Mouse (Mus musculus) midbrain, postnatal 0 days (tissue): Measurements from ENCODE around the gene Slc16a9. TPM values are rescaled to one million over a fixed set of nuclear protein-coding genes. Genes with fewer than 3 reads are reported as not detected.
A peak's percentile ranks its signal among the peaks of the same experiment; 100 is the strongest.

Source experiments
- ATAC-seq: fragments of 200-750 bp; cut with Nextera tagmentation; 2 replicates; pipeline ENCODE4 v1.8.0; 2017; ENCODE audit warnings: moderate number of reproducible peaks, mild to moderate bottlenecking, moderate TSS enrichment, moderate library complexity; ENCODE audit not compliant: low FRiP score
- DNase-seq: peaks from one replicate; pipeline ENCODE4 v3.0.0-alpha.2; 2015; ENCODE audit warnings: low spot score
- H3K27ac ChIP-seq: fragments of 300-500 bp; sonication (generic); 2 replicates; pipeline ENCODE4 v1.5.1; 2014; ENCODE audit warnings: low read depth, mild to moderate bottlenecking, low read length, mixed read lengths
- H3K27me3 ChIP-seq: fragments of 300-500 bp; sonication (generic); 2 replicates; pipeline ENCODE4 v1.6.1; 2014; ENCODE audit warnings: low read length, control low read depth, mixed read lengths; ENCODE audit not compliant: insufficient read depth
- H3K36me3 ChIP-seq: fragments of 300-500 bp; sonication (generic); 2 replicates; pipeline ENCODE4 v1.6.1; 2014; ENCODE audit warnings: low read length, control low read depth, mixed read lengths; ENCODE audit not compliant: insufficient read depth
- H3K4me1 ChIP-seq: fragments of 300-500 bp; sonication (generic); 2 replicates; pipeline ENCODE4 v1.6.1; 2014; ENCODE audit warnings: mild to moderate bottlenecking, control low read depth, antibody characterized with exemption, low read length, mixed read lengths; ENCODE audit not compliant: insufficient read depth
- H3K4me2 ChIP-seq: fragments of 300-500 bp; sonication (generic); 2 replicates; pipeline ENCODE4 v1.6.1; 2014; ENCODE audit warnings: low read depth, mild to moderate bottlenecking, low read length, mixed read lengths; ENCODE audit not compliant: poor library complexity, severe bottlenecking
- H3K4me3 ChIP-seq: fragments of 300-500 bp; sonication (generic); 2 replicates; pipeline ENCODE4 v1.5.1; 2014; ENCODE audit warnings: low read depth, mild to moderate bottlenecking, low read length, moderate library complexity
- H3K9ac ChIP-seq: fragments of 300-500 bp; sonication (generic); replicated peaks from 2 replicates; pipeline ENCODE4 v1.6.1; 2014; ENCODE audit warnings: mild to moderate bottlenecking, low read length, moderate library complexity, mixed read lengths; ENCODE audit not compliant: poor library complexity, severe bottlenecking
- H3K9me3 ChIP-seq: fragments of 300-500 bp; sonication (generic); 2 replicates; pipeline ENCODE4 v1.6.1; 2016; ENCODE audit warnings: low read length, control low read depth
- CTCF ChIP-seq: IDR thresholded peaks from 2 replicates; pipeline ENCODE4 v1.5.1; 2016; ENCODE audit warnings: antibody characterized with exemption, mild to moderate bottlenecking
- WGBS: fragments of 180-500 bp; shearing (Covaris S2); extraction: QIAGEN DNeasy Blood & Tissue Kit; methylation state at CpG from one replicate; pipeline ENCODE4 v1.1.7; 2014; 5-methylcytosine and 5-hydroxymethylcytosine counted together
- polyA plus RNA-seq: library from polyadenylated mRNA; unstranded; fragments of >200 nt; fragmentation: Nextera tagmentation; extraction: Ambion mirVana; gene quantifications from 2 replicates; pipeline ENCODE4 v1.2.1, GENCODE M21; 2015
- total RNA-seq: library from RNA; depleted of rRNA; stranded (reverse); fragments of >200 nt; gene quantifications from 2 replicates; pipeline ENCODE4 v1.2.3, GENCODE M21; 2014; rRNA removed

Slc16a9 gene
- total and polyA plus RNA-seq, 2 experiments from 2014 or later: 4.2 to 8.9 TPM

DNA sequence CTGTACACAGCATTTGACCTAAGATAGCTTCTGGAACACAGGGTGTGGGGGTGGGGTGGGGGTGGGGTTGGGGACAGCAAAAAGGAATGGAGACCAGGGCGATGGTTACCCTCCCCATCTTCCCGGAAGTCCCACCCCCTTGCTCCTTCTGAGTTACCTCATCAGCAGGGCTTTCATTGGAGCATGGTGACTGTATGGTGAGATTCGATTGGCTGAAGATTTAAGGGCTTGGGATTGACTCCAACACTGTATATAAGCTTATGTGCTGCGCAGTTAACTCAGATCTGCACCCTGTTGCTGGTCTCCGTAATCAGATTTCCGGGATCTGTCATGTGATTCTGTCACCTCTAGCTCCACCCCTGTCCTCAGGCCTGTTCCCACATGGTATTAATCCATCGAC is 72.0 kb downstream of the Slc16a9 start:
- Histone ChIP-seq H3K9me3 (no peaks in the 10 kb centered on the region), H3K36me3 (no peaks in the 10 kb centered on the region), H3K27ac (no peak overlapping the region), H3K4me1 (no peaks in the 10 kb centered on the region), H3K27me3 (no peaks in the 10 kb centered on the region), H3K4me3 (no peak overlapping the region), H3K4me2 (no peak overlapping the region), H3K9ac (no peak overlapping the region)
- no peak for TF ChIP-seq CTCF
- 83% methylated on average over 7 of the region's 7 CpGs for WGBS
- ATAC-seq (no peak), DNase-seq (no peak)

DNA sequence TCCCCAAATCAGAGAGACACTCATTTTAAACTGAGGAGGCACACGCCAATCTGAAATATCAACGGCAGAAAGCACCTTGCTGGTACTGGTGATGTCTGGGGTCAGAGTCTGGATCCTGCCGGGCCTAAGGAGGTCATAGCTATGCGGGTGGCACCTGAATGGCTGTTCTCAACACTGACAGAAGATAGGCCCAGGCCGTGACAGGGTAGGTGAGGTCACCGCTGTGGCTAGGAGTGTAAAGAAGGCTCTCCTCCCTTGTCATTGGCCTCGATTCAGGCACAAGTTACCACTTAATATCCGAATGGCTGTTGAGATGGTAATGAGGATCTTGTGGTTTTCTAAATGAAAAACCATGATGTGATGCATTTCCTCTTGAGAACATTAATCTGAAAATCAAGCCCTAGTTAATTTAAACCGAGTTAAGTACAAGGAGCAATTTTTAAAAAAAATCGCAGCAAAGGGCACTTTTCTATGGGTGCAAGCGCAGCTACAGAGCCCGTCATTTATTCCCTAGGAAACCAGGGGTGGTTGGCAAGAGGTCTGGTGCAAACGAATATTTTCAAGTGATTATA is 72.6 kb downstream of the Slc16a9 start:
- WGBS: 83% methylated on average over 13 of the region's 13 CpGs
- ATAC-seq: no peak
- H3K4me1 ChIP-seq: no peaks in the 10 kb centered on the region
- H3K27ac ChIP-seq: no peak overlapping the region
- no peak overlapping the region for H3K9ac ChIP-seq
- no peak overlapping the region for H3K4me3 ChIP-seq
- DNase-seq: no peak
- H3K27me3 ChIP-seq: no peaks in the 10 kb centered on the region
- no peak overlapping the region for H3K4me2 ChIP-seq
- H3K36me3 ChIP-seq: no peaks in the 10 kb centered on the region
- H3K9me3 ChIP-seq: no peaks in the 10 kb centered on the region
- TF ChIP-seq CTCF: no peak

GRCm38 (mm10) chr10:70318630-70319029 is 73.7 kb downstream of the Slc16a9 start:
- no peaks in the 10 kb centered on the region for H3K27me3 ChIP-seq
- H3K4me1 ChIP-seq: no peaks in the 10 kb centered on the region
- H3K4me3 ChIP-seq: no peak overlapping the region
- no peak overlapping the region for H3K9ac ChIP-seq
- peak; percentile 92 for DNase-seq
- no peak overlapping the region for H3K27ac ChIP-seq
- H3K9me3 ChIP-seq: no peaks in the 10 kb centered on the region
- no peaks in the 10 kb centered on the region for H3K36me3 ChIP-seq
- WGBS: 2% methylated on average over 3 of the region's 3 CpGs
- ATAC-seq: 0 out of 2 replicates have a peak, but pooled peaks have one; percentile 31
- TF ChIP-seq CTCF: peak; percentile 94
- H3K4me2 ChIP-seq: no peak overlapping the region

GRCm38 (mm10) chr10:70325518-70325917 is 80.6 kb downstream of the Slc16a9 start:
- Histone ChIP-seq H3K9ac (no peak overlapping the region), H3K4me3 (no peak overlapping the region), H3K9me3 (no peaks in the 10 kb centered on the region), H3K27me3 (no peaks in the 10 kb centered on the region), H3K27ac (no peak overlapping the region), H3K4me2 (no peak overlapping the region), H3K4me1 (no peaks in the 10 kb centered on the region; the same call in 1 of the 2 replicates), H3K36me3 (no peaks in the 10 kb centered on the region)
- 30% methylated on average over 2 of the region's 2 CpGs for WGBS
- DNase-seq (no peak), ATAC-seq (no peak)
- TF ChIP-seq CTCF: no peak

GRCm38 (mm10) chr10:70327331-70327730 is 82.4 kb downstream of the Slc16a9 start:
- no peak for TF ChIP-seq CTCF
- Histone ChIP-seq H3K4me3 (no peak overlapping the region), H3K4me2 (no peak overlapping the region), H3K36me3 (no peaks in the 10 kb centered on the region), H3K4me1 (no peaks in the 10 kb centered on the region; the same call in 1 of the 2 replicates), H3K9ac (no peak overlapping the region), H3K27ac (no peak overlapping the region), H3K27me3 (no peaks in the 10 kb centered on the region), H3K9me3 (no peaks in the 10 kb centered on the region)
- peak; percentile 40 for DNase-seq
- 82% methylated on average over 6 of the region's 6 CpGs for WGBS
- no peak for ATAC-seq

GRCm38 (mm10) chr10:70328139-70328538 is 83.2 kb downstream of the Slc16a9 start:
- ATAC-seq (0 out of 2 replicates have a peak, but pooled peaks have one; percentile 44), DNase-seq (peak; percentile 59)
- Histone ChIP-seq H3K9me3 (no peaks in the 10 kb centered on the region), H3K36me3 (no peaks in the 10 kb centered on the region), H3K27me3 (no peaks in the 10 kb centered on the region), H3K27ac (no peak overlapping the region), H3K4me1 (no peaks in the 10 kb centered on the region; the same call in 1 of the 2 replicates), H3K4me3 (no peak overlapping the region), H3K9ac (no peak overlapping the region), H3K4me2 (no peak overlapping the region)
- WGBS: 47% methylated on average over 9 of the region's 9 CpGs
- TF ChIP-seq CTCF: no peak

Other genes starting within 250 kb of the Slc16a9 start
- gene Ccdc6, start 148.0 kb upstream of the Slc16a9 start, total RNA-seq: 43.7 and 45.5 TPM in 2 replicates
- gene Ccdc6, start 148.0 kb upstream of the Slc16a9 start, polyA plus RNA-seq: 26.6 and 28.0 TPM in 2 replicates
- gene Mrln, start 40.4 kb upstream of the Slc16a9 start, total RNA-seq: 1.9 TPM in 1 of 2 replicates, not detected in the other
- 1.3 and 1.5 TPM in 2 replicates for gene Mrln, start 40.4 kb upstream of the Slc16a9 start, polyA plus RNA-seq
- 10.1 and 11.0 TPM in 2 replicates for gene Fam13c, start 195.4 kb downstream of the Slc16a9 start, total RNA-seq
- gene Fam13c, start 195.4 kb downstream of the Slc16a9 start, polyA plus RNA-seq: 23.1 and 23.6 TPM in 2 replicates